Mouse (Mus musculus) fat pad, adult 2 months (tissue): ENCODE data around the gene Duoxa2.
A peak's percentile ranks its signal among the peaks of the same experiment; 100 is the strongest.
"Not testable (repeated sequence)": the region's sequence is repeated elsewhere in the genome, so short reads cannot be mapped to it uniquely, and the experiment has no call there.

Source experiments
- DNase-seq: peaks from one replicate; pipeline ENCODE4 v3.0.0-alpha.2; 2011; ENCODE audit warnings: low read depth, low spot score; ENCODE audit errors: extremely low read depth

Duoxa2 gene

DNA sequence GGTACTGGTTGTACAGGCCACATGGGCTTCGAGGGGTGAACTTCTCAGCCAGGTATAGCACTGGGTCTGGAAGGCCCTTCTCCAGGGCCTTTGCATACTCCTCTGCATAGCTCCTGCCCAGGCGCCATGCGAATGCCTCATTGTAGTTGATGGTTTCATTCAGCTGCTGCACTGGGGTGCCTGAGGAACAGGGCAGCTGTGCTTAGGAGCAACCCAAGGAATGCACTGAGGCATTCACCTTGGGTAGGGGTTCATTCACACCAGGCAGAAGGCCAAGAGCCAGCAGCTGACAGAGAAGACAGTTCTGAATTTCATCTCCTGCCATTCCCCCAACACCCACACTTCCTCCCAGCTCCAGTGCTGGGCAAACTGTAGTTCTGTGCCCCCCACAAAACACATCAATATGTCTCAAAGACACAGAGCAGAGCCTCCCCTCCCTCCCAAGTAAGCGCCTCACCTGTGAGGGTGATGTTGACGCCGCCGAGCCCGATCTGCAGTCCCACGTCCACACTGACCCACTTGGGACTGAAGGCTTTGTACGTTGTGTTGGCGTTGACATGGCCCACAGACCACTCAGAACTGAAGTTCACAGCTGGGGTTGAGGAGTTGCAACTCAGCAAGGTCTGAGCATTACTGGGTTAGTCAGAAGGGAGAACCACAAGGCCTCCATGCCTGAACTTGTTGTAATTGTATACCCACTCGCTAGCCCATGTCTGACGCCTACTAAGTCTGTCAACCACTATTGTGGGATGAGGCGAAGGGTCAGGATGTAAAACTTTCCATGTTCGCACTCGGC is 6.6 kb downstream of the Duoxa2 start:
- no peak for DNase-seq

DNA sequence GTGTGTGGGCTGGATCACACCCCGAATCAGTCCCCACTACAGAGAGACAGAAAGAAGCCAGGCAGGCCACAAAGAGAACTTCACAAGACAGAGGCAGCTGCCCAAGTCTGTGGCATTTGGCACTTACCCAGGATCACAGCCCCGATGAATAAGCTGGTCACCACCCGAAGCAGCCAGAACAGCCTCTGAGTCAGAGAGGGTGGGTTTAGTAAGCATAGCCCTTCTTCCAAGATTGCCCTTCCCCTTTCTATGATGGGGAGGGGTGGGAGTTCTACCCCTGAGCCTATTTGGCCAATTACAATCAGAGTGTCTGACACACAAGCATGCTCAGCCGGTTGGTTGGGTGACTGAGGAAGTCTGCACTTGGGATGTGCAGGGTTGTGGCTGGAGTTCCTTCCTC is 7.5 kb downstream of the Duoxa2 start:
- DNase-seq: no peak

DNA sequence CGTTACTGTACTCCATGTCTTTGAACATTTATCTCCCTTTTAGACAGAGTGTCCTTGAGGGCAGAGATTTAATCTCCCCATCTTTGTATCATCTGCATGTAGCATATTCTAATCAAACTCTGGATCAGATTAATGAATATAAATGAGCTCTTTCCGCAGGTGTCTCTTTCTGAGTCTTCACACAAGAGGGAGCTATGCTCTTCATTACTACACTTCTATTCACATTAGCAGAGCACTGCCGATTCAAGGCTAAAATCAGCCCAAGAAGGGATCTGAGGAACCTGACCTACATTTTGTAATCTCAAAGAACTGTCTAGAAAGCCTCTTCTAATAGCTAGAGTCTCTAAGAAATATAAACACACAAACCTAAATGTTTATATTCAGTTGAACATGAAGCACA is 10.9 kb downstream of the Duoxa2 start:
- DNase-seq: no peak

DNA sequence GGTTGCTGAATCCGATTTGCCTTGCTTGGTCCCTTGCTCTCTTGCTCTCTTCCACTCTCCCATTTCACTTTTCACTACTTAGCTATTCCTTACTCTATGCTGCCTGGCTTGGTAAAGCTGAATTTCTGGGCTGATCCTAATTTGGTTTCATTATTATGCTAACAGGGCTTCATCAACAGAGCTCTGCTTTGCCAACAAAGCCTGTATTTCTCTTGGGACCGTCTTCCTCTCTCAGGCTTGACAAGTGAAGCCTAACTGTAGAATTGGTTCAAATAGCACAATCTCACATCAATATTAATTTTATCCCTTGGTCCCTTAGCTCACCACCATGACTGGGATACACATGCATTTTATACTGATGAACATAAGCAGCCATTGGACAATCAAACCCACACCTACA is 12.9 kb downstream of the Duoxa2 start:
- DNase-seq: no peak

DNA sequence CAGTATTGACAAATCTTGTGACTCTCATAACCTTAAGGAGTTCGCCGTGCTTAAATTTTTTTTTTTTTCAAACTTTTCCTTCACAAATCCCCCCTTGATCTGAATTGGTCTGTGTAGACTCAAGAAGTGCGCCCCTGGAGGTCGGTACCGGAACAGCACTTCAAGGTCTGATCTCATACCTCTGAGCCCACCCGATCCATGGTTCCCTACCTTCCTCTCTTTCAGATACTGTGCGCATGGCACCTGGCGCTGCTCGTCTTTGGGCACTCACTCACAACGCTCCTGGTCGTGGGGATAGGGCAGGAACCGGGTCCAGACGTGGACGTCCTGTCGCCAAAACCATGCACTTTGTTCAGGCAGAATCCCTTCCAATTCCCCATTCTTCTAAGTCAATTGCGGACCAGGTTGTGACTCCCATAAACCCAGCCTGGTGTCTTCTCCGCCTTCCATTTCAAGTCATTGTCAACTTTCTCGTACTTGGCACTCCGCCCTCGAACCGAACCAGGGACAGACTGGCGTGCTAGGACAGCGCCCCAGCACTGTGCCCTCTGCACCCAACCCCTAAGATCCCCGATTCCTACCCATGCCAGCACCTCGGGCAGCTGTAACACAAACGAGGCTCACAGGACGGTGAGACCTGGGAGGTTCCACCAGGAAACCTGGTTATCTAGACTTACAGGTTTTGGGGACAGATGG is 14.2 kb downstream of the Duoxa2 start:
- DNase-seq: peak; percentile 46

DNA sequence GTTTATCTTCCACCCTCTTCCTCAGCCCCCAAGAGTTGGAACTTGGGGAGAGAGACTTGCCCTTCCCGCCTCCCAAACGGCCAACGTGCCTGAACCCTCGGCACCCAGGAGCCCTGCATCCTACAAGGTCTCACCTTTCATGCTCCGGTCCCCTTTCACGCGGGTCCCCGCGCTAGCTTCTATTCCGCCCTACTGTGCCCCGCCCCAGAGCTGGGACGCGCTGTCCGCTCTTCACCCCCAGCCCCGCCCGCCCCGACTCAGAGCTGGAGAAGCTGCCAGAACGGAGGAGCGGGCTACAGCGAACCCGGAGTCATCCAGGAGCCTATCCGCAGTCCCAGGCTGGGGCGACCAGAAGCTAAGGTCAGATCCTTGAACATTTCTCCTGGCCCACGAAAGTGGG is 14.8 kb downstream of the Duoxa2 start, which contains the start of gene Duoxa1:
TSS of gene Duoxa1 (minus strand) at position 195 of the 400 bp plus-strand sequence.
- DNase-seq: no peak

DNA sequence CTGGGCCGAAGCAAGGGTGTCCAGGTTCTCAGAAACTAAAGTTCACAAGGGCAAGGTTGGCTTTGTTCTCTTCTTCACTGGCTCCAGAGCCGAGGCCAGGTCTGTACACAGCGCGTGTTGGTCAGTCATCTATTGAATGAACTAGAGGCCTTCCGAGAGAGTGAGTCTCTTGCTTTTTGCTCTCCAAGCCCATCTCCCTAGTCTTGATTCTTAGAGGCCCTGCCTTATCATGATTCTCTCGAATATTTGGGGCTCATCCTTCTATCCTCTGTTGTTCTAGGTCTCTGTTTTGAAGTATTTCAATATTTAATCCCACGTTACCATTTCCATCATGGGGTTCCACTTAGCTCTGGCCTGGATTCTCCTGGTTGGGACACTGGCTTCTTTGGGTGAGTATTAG is 16.7 kb downstream of the Duoxa2 start, which contains the start of gene Duox1:
TSS of gene Duox1 (plus strand) at position 301 of the 400 bp plus-strand sequence.
- no peak for DNase-seq

DNA sequence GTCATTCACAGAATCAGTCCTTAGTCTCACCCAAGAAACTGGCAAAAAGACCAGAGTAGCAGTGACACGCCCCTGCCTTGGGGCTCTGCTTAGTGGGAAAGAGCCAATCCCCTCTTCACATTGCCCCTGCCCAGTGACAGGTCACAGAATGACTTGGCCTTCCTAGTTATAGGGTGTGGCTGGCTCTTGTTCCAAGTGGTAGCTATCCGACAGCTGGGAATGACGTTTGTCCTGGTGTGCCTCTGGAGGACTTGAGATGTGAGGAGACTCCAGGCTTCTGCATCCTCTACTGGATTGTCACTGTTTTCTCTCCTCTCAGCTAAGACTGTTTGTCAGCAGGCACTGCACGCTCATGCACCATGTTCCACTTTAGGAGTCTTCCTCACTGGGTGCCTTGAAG is 18.7 kb downstream of the Duoxa2 start:
- no peak for DNase-seq

DNA sequence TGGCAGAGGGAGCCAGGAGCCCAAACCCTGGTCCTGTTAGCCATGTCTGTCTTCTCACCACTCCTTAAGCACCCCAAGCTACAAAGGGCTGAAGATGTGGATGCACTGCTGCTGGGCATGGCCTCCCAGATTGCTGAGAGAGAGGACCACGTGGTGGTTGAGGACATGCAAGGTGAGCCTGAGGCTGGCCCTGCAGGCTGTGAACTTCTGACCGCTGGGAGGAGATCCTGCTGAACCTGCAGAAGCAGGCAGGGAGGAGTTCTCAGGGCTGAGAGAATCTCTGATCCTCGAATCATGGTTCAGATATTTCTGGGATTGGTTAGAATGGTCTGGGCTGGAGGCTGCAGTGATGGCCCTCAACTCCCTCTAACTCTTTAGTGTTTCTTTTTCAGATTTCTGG is 25.3 kb downstream of the Duoxa2 start:
- DNase-seq: no peak

DNA sequence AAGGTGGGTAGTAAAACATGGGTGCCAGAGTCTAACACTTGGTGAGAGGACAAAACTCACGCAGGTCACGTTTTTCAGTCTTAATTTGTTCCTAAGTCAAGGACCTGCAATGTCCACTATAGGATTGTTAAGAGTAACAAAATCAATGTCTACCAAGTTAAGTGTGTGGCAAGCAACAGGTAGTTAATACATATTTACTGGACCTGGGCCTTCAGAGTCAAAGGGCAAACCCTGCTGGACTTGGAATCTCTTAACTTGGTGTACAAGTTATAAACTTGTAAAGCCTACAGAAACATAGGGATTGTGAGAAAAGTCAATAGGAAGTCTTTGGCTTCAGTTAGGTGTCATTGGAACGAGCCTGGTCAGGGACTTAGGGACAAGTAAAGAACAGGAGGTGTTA is 25.9 kb downstream of the Duoxa2 start:
- DNase-seq: no peak

DNA sequence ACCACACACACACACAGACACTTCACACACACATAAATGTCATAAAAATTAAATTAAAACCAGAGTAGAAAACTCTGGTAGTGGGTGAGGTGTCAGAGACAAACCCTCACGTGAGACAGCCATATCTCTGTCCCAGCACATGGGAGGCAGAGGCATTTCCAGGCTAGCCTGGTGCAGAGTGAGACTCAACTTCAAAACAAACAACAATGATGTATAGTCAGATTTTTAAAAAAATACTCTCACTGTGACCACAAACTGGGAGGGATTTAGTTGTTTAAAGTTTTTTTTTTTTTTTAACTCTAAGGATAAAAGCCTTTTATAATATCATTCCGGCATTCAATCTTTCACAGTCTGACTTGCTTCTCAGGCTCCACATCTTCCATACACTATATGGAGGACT is 26.7 kb downstream of the Duoxa2 start:
- no peak for DNase-seq

DNA sequence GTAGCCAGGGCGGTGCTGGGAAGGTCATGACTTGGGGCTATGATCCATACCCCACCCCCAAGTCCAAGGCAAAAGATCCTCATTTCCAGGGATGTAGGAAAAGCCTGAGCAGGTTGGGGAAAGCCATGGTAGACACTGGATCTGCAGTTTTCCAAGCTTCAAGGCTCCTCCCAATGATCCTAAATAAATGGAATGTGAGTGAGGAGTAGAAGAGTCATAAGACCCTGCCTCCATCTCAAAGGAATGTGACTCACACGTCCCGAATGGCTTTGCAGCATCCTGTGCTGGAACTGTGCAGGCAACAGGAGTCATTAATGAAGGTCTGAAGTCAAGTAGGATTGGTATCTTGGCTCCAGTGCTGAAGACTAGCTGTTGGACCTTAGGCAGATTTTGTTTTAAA is 29.3 kb downstream of the Duoxa2 start:
- DNase-seq: no peak

DNA sequence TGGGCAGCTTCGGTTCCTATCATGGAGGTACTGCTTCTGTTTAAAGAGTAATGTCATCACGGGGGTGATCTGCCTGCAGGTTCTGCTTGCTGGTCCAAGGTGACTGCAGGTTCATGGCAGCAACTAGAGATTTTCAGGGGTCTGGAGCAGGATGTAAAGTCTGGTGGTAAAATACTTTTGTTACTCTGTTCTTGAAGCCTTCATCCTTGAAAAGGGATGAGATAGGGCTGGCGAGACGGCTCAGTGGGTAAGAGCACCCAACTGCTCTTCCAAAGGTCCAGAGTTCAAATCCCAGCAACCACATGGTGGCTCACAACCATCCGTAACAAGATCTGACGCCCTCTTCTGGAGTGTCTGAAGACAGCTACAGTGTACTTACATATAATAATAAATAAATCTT is 31.6 kb downstream of the Duoxa2 start:
- not testable (repeated sequence) for DNase-seq

DNA sequence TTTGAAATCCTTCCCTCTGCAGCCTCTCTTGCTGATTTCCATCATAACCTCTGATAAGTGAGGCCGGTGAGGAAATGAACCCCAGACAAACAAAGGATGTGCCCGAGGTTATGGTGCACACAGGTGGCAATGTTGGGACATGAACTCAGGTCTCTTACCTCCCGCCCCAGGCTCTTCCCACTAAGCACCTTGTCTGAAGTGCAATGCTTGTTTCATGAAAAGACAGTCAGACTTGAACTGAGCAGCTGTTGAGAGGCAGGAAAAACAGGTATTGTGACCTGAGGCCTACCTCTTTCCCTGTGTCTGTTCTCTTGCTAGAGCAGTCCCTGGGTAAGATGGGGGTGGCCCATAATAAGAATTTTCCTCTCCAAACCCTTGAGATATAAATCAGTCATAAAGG is 33.5 kb downstream of the Duoxa2 start:
- peak; percentile 93 for DNase-seq

DNA sequence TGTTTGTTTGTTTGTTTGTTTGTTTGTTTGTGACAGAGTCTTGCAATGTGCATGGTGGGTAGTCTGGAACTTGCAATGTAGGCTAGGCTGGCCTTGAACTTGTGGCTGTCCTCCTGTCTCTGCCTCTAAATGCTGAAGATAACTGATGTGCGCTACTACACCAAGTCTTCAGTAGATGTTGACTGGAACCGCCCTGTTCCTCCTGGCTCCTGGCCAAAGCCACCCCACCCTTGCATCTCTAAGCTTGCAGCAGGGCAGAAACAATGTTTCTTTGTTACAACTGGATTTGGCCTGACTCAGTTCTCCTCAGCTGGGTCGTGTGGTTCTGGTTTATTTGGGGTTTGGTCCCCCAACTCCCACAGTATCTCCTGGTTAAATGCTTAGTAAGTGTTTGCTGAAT is 35.5 kb downstream of the Duoxa2 start:
- DNase-seq: no peak

DNA sequence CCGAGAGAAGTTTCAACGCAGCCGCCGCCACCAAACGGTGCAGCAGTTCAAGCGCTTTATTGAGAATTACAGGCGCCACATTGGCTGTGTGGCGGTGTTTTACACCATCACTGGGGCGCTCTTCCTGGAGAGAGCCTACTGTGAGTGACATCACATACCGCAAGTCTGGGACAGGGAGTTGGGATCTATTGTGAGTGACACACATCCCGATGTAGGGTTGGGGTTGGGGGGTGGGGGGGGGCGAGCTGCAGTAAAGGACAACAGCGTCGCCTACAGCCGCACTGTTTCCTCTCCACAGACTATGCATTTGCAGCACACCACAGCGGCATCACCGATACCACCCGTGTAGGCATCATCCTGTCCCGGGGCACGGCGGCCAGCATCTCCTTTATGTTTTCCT is 38.6 kb downstream of the Duoxa2 start:
- DNase-seq: no peak

DNA sequence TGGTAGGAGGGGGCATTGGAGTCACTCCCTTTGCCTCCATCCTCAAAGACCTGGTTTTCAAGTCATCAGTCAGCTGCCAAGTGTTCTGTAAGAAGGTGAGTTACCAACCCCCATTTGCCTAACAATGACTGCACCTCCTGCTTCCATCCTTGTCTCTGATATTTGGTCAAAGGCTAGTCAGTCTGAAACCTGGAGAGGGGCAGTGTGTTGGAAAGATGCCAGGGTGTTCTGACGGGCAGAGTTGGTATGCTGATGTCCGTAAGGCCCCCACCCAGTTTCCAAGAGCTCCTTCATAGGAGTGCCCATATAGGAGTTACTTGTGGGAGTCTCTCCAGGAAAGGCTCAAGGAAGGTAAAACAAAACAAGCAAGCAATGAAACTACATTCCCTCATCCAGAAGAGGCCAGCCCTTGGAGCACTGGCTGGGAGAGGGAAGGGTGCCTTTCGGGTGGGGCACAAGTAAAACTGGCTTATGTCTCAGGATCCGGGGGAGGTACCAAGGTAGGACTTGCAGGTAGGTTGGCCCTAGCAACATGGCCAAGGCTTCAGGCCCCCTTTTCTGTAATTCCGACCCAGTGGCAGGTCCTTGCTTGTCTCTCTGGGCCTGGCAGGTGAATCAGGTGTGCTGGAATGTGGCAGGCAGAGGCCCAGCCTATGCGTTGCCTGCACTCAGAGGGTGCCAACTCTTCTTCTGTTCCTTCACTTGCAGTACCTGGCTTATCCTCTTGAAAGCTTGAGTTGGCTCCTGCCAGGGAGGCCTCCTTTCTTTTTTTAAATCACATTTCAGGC is 46.6 kb downstream of the Duoxa2 start:
- DNase-seq: peak; percentile 82

DNA sequence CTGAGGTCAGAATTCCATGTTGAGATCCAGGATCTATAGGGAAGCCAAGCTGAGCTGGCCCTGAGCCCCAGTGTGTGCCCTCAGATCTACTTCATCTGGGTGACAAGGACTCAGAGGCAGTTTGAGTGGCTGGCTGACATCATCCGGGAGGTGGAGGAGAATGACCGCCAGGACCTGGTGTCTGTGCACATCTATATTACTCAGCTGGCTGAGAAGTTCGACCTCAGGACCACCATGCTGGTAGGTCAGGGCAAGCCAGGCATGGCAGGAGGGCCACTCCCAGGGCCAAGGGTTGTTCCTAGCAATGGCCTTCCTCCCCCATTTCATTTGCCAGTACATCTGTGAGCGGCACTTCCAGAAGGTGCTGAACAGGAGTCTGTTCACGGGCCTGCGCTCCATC is 47.5 kb downstream of the Duoxa2 start:
- not testable (repeated sequence) for DNase-seq

DNA sequence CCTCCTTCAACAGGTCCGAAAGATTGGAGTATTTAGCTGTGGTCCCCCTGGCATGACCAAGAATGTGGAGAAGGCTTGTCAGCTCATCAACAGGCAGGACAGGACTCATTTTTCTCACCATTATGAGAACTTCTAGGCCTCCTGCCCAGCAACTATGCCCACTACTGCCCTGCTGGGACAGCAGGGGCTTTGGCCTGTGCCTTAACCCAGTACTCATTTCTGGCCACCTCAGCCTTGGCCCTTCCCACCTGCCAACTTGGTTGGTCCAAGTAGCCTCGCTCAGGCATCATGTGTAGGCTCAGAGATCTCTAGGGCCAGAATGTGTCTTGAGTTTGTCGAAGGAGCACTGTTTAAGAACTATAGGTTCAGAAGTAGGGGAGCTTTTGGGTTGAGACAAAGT is 48.6 kb downstream of the Duoxa2 start:
- no peak for DNase-seq

DNA sequence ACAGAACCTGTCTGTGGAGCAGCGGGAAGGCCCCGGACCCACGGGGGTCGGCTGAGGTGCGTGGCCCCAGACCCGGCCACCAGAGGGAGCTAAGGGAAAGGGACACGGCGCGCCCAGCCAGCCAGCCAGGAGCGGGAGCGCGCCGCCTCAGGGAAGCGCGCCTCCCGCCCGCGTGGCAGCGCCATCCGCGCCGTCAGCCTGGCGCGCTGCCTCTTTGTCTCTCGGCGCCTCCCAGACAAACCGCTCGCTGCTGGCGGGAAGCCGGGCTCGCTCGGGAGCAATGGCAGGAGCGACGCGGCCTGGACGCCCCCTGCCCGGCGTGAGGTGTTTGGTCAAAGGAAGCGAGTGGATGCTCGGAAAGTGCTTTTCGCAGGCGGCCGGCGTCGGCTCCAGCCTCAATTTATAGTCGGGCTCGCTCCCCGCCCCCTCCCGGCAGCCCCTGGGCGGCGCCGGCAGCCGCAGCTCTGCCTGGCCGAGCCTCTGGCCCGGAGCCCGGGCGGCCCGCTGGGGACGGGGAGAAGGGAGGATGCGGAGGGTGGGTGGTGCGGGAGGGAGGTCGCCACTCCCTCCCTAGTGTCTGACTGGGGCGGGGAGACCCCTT is 49.9 kb downstream of the Duoxa2 start:
- no peak for DNase-seq

DNA sequence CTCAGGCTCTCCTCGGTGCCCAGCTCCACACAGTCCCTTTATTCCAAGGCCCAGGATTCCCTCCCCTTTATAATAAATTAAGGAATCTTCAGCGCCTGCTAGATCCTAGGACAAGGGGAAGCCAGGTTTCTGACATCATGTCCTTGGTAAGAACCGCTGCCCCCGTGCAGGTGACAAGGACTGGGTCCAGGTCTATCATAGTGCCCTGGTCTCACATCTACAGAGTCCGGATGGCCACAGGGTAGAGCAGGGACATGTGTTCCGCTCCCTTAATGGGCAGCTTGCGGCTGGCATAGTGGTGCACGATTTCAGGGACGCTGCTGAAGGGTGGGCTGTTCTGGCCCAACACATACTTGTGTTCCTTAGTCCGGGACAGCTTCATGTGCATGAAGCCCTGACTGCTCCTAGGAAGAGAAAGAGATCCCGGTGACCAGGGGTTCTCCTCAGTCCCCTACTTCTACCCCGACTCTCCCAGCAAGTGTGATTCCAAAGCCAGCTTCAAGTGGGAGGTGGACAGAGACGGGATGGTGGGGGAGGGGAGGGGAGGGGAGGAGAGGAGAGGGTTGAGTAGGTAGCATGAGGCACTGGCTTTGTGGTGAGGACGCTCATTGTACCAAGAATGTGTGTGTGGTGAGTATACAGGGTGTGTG is 50.6 kb downstream of the Duoxa2 start:
- no peak for DNase-seq
